Mouse (Mus musculus) c-Kit-positive CD71-negative TER-119-negative erythroid progenitor cells, embryonic 14.5 days (primary cell): ENCODE data around the gene Obsl1.

ENCODE experiments used
- DNase-seq: peaks from one replicate; pipeline ENCODE4 v3.0.0-alpha.2; 2013; ENCODE audit warnings: low read depth

Obsl1 gene

GRCm38 (mm10) chr1:75455433-75455832 lies 50.8 kb downstream of the Obsl1 start:
- DNase-seq = no peak

DNA sequence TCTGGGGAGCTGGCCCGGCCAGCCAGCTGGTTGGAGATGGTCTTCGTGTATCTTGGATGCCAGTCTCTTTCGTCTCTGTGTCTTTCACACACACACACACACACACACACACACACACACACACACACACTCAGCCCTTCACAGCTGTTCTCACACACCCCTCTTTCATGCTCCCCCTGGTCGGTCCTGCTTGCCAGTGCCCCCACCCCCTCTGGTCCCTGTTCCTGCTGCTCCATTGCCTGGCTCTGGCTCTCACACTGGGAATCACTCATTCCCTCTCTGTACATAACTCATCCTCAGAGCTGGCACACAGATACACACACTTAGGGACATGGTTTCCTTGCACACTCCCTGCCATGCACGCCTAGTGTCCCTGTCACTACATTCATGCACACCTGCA lies 54.4 kb downstream of the Obsl1 start:
- DNase-seq = no peak

DNA sequence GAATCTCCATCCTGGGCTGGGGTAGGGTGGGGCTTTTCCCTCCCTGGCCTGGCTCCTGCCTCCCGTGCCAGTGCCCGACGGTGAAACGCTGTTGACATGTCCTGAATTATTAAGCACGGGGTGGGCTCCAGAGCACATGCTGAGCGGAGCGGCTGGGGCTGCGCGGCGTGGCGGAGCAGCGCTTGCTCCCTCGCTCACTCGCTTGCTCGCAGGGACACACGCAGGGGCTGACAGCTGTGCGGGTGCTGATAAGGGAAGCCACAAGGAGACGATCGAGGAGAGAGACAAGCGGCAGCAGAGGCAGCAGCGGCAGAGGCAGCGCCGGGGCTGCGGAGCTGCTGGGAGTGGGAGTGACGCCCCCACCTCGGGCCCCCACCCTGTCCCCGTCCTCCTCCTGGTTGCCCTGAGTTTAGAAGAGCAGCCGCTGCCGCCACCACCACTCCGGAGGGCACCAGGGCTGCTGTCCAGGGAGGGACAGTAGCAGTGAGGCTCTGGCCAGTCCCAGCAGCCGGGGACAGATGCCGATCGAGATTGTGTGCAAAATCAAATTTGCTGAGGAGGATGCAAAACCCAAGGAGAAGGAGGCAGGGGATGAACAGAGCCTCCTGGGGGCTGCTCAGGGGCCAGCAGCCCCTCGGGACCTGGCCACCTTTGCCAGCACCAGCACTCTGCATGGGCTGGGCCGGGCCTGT lies 55.8 kb downstream of the Obsl1 start, which contains the start of gene Asic4:
TSS of gene Asic4 (plus strand) at position 123 of the 692 bp plus-strand sequence.
- DNase-seq = no peak

GRCm38 (mm10) chr1:75449377-75450135 lies 56.7 kb downstream of the Obsl1 start:
- no peak for DNase-seq

- DNase-seq = no peak
These were observed 57.3 kb downstream of the Obsl1 start for GRCm38 (mm10) chr1:75448937-75449336.

- no peak for DNase-seq
These were observed 58.2 kb downstream of the Obsl1 start for GRCm38 (mm10) chr1:75448052-75448431.

GRCm38 (mm10) chr1:75447265-75448051 lies 58.8 kb downstream of the Obsl1 start:
- no peak for DNase-seq

GRCm38 (mm10) chr1:75446656-75447055 lies 59.6 kb downstream of the Obsl1 start:
- no peak for DNase-seq

- DNase-seq = peak; percentile 51
These were observed 60.3 kb downstream of the Obsl1 start for GRCm38 (mm10) chr1:75445751-75446611.

DNA sequence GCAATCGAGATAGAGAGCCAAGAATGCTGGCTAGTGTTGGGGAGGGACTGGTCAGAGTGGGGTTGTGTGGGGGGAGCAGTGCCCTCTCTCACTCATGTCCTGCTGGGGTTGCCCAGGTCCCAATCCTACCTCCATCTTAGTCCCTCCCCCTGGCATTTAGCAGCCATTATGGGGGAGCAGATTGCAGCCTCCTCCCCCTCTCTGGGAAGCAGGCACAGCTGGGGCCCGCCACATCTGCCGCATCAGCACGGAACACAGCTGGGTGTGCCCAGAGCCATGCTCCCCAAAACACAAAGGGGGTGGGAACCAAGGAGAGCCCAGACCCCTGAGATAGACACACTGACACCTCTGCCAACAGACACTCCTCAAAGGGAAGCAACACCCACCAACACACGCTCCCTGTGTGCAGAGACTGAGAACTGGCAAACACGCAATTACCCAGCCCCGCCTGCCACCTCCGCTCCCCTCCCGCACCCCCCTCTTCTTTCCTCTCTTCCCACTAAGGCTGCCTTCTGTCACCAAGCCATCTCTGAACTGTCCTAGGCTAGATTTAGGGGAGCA lies 61.0 kb downstream of the Obsl1 start:
- DNase-seq = no peak

- DNase-seq = no peak
These were observed 62.0 kb downstream of the Obsl1 start for GRCm38 (mm10) chr1:75444208-75444607.

- no peak for DNase-seq
These were observed 62.8 kb downstream of the Obsl1 start for GRCm38 (mm10) chr1:75443247-75444024.

GRCm38 (mm10) chr1:75442811-75443210 lies 63.4 kb downstream of the Obsl1 start:
- DNase-seq = no peak

DNA sequence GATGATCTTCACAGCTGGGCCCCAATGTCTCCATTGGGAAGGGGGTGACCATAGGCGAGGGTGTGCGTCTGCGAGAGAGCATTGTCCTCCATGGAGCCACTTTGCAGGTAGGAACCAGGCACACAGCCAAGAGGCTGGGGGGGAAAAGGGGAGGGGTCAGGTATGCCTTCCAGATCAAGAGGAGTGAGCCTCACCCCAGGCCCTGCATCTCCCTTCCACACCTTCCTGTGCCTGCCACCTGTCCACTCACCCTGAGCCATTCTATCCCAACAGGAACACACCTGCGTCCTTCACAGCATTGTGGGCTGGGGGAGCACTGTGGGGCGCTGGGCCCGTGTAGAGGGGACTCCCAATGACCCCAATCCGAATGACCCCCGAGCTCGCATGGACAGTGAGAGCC lies 64.1 kb downstream of the Obsl1 start:
- no peak for DNase-seq

DNA sequence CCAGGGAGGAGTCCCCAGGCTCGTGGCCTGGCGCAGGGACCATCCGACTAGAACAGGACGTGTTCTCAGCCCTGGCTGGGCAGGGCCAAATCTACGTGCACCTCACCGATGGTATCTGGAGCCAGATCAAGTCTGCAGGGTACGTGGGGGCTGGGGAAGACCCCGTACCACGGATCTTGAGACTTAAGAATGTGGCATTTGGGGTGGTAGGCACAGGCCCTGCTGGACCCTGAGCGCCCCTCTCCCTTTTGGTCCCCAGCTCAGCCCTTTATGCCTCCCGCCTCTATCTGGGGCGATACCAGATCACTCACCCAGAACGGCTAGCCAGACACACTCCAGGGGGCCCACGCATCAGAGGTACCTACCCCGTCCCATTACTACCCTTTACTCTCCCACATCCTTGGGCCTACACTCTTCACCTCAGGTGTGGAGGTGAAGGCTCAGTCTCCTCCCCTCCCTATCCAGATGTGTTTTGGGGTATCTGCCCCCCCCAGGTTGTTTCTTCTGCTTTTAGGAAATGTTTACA lies 64.7 kb downstream of the Obsl1 start:
- no peak for DNase-seq

GRCm38 (mm10) chr1:75440661-75441060 lies 65.6 kb downstream of the Obsl1 start:
- no peak for DNase-seq

DNA sequence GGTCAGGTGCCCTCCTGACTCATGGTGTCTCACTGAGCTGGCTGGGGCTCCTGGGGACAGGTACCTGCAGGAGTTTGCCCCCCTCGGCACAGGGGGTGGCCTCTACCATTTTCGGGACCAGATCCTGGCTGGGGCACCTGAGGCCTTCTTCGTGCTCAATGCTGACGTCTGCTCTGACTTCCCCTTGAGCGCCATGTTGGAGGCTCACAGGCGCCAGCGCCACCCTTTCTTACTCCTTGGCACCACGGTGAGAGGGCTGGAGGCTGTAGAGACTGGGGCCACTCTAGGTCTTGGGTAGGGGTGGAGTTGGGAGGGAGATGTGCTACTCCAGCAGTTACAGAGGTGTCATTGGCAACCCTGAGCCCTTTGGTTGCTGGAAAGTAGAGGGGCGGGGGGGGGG lies 67.5 kb downstream of the Obsl1 start:
- no peak for DNase-seq

- DNase-seq = peak; percentile 70
These were observed 70.5 kb downstream of the Obsl1 start, which contains the start of gene Gmppa for GRCm38 (mm10) chr1:75435475-75436328. Gmppa (plus strand) TSS chr1:75435930.
